Mouse (Mus musculus): ENCODE measurements at regions not wholly inside any gene's neighbourhood (a gene's known extent, or its start where the extent isn't known, plus 50 kb on each side); places are given as distances from the start of the nearest gene placed in this dataset.

GRCm38 (mm10) chr8:77963102-77963698 lies 238.9 kb upstream of the Ednra start:
- TF ChIP-seq EP300 (IDR thresholded peaks at IDR 0.05; ENCODE audit: insufficient read depth, low read depth, low read length) (no peak), CTCF (IDR thresholded peaks at IDR 0.05; ENCODE audit: low read depth, low read length) (no peak)

Measured in ES-Bruce4 (cell line).